Mouse (Mus musculus) liver, adult 2 months (tissue): ENCODE measurements around the gene Mrpl52. TPM values are rescaled to one million over a fixed set of nuclear protein-coding genes. Genes with fewer than 3 reads are reported as not detected.
A peak's percentile ranks its signal among the peaks of the same experiment; 100 is the strongest.

Experiments used
- DNase-seq: peaks from one replicate; pipeline ENCODE4 v3.0.0-alpha.2; 2011; ENCODE audit warnings: low read depth, low spot score; ENCODE audit errors: extremely low read depth
- H3K27ac ChIP-seq: fragments of 200-500 bp; replicated peaks from 2 replicates; pipeline ENCODE4 v1.5.1; 2012; ENCODE audit warnings: low read depth, mild to moderate bottlenecking, control low read depth, inconsistent platforms, low read length; ENCODE audit not compliant: insufficient read depth
- H3K27me3 ChIP-seq: fragments of 200-500 bp; 2 replicates; pipeline ENCODE4 v1.6.1; 2012; ENCODE audit warnings: mild to moderate bottlenecking, moderate library complexity, low read length, inconsistent platforms; ENCODE audit not compliant: control insufficient read depth, insufficient read depth
- H3K36me3 ChIP-seq: fragments of 200-500 bp; 2 replicates; pipeline ENCODE4 v1.6.1; 2012; ENCODE audit warnings: low read length, inconsistent platforms; ENCODE audit not compliant: control insufficient read depth, insufficient read depth
- H3K4me1 ChIP-seq: fragments of 200-500 bp; 2 replicates; pipeline ENCODE4 v1.6.1; 2011; ENCODE audit warnings: low read length; ENCODE audit not compliant: control insufficient read depth, insufficient read depth
- H3K4me3 ChIP-seq: fragments of 200-500 bp; 2 replicates; pipeline ENCODE4 v1.5.1; 2011; ENCODE audit warnings: low read depth, mild to moderate bottlenecking, control low read depth, low read length, moderate library complexity; ENCODE audit not compliant: insufficient read depth
- H3K79me2 ChIP-seq: fragments of 200-500 bp; 2 replicates; pipeline ENCODE4 v1.6.1; 2012; ENCODE audit warnings: inconsistent platforms, mild to moderate bottlenecking, low read length, moderate library complexity; ENCODE audit not compliant: control insufficient read depth, insufficient read depth
- H3K9ac ChIP-seq: fragments of 200-500 bp; 2 replicates; pipeline ENCODE4 v1.6.1; 2012; ENCODE audit warnings: low read depth, mild to moderate bottlenecking, control low read depth, inconsistent platforms, low read length
- CTCF ChIP-seq: fragments of 200-500 bp; IDR thresholded peaks from 2 replicates; pipeline ENCODE4 v1.5.1; 2011; ENCODE audit warnings: low read depth, low read length, control low read depth
- POLR2A ChIP-seq: fragments of 200-500 bp; IDR thresholded peaks from 2 replicates; pipeline ENCODE4 v1.6.1; 2011; ENCODE audit warnings: low read length, control low read depth; ENCODE audit not compliant: insufficient read depth; ENCODE audit errors: extremely low read depth
- WGBS: fragments of 180-500 bp; shearing (Covaris S2); methylation state at CpG from one replicate; pipeline ENCODE4 v1.1.7; 2018; 5-methylcytosine and 5-hydroxymethylcytosine counted together
- polyA plus RNA-seq: library from polyadenylated mRNA; depleted of rRNA; stranded (reverse); fragments of >200 nt; gene quantifications from 2 replicates; pipeline ENCODE4 v1.2.3, GENCODE M21; 2012
- total RNA-seq: library from RNA; depleted of rRNA; stranded (reverse); fragments of >200 nt; gene quantifications from 2 replicates; pipeline ENCODE4 v1.2.3, GENCODE M21; 2014

Mrpl52 gene
- total and polyA plus RNA-seq, 2 experiments: 77.8 to 1,262 TPM

DNA sequence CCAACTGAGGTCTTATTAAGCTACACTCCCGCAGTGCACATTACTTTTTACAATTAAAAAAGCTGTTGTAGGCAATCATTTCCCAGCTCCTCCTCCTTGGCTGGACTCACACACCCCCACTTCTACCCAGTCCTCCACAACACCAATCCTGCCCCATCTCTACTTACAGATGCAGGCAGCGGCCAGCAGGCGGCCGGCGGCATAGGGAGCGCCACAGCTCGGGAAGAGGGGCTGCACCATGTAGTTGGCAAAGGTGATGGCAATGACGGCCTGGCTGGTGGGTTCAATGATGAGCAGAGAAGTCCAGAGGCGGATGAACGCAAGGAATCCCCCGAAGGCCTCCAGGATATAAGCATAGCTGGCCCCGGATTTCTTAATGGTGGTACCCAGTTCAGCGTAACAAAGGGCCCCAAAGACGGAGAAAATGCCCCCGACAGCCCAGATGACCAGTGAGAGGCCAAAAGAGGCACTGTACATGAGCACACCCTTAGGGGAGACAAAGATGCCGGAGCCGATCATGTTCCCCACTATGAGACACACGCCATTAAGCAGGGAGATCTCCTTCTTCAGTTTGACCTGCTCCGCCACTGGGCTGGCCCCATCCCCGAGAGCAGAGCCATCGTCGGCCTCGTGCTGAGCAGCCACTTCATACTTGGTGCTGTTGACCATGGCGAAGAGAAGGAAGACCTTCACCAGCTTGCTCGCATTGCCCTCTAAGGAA, 18.2 kb upstream of the Mrpl52 start:
- Histone ChIP-seq H3K27ac (peak overlapping the region; percentile 9), H3K79me2 (no peaks in the 10 kb centered on the region), H3K9ac (peak overlapping the region; percentile 29), H3K27me3 (no peaks in the 10 kb centered on the region), H3K4me3 (peak overlapping the region; percentile 62), H3K36me3 (no peaks in the 10 kb centered on the region), H3K4me1 (peaks cover 8% of the 10 kb centered on the region; the same call in 1 of the 2 replicates)
- peak; percentile 40 for TF ChIP-seq CTCF
- no peak for TF ChIP-seq POLR2A
- DNase-seq: no peak
- 77% methylated on average over 25 of the region's 25 CpGs for WGBS

GRCm38 (mm10) chr14:54409057-54409645, 17.6 kb upstream of the Mrpl52 start:
- peaks cover 8% of the 10 kb centered on the region; the same call in 1 of the 2 replicates for H3K4me1 ChIP-seq
- H3K27ac ChIP-seq: peak overlapping the region; percentile 21
- peak overlapping the region; percentile 29 for H3K9ac ChIP-seq
- no peaks in the 10 kb centered on the region for H3K79me2 ChIP-seq
- no peaks in the 10 kb centered on the region for H3K27me3 ChIP-seq
- 79% methylated on average over 7 of the region's 7 CpGs for WGBS
- peak overlapping the region; percentile 62 for H3K4me3 ChIP-seq
- TF ChIP-seq CTCF: no peak
- TF ChIP-seq POLR2A: no peak
- H3K36me3 ChIP-seq: no peaks in the 10 kb centered on the region
- no peak for DNase-seq

- Histone ChIP-seq H3K79me2 (no peaks in the 10 kb centered on the region), H3K27ac (peak overlapping the region; percentile 21), H3K27me3 (no peaks in the 10 kb centered on the region), H3K9ac (peak overlapping the region; percentile 6; the same call in 1 of the 2 replicates), H3K36me3 (no peaks in the 10 kb centered on the region), H3K4me3 (no peak overlapping the region), H3K4me1 (peaks cover 8% of the 10 kb centered on the region; the same call in 1 of the 2 replicates)
- peak; percentile 60 for DNase-seq
- 46% methylated on average over 17 of the region's 17 CpGs for WGBS
- TF ChIP-seq POLR2A: no peak
- TF ChIP-seq CTCF: no peak
Measured at GRCm38 (mm10) chr14:54409980-54410810, 16.5 kb upstream of the Mrpl52 start.

- H3K36me3 ChIP-seq: no peaks in the 10 kb centered on the region
- H3K27ac ChIP-seq: no peak overlapping the region
- no peaks in the 10 kb centered on the region for H3K27me3 ChIP-seq
- 81% methylated on average over 9 of the region's 9 CpGs for WGBS
- TF ChIP-seq CTCF (no peak), POLR2A (no peak)
- H3K79me2 ChIP-seq: no peaks in the 10 kb centered on the region
- peaks cover 8% of the 10 kb centered on the region; the same call in 1 of the 2 replicates for H3K4me1 ChIP-seq
- DNase-seq: no peak
- no peak overlapping the region for H3K9ac ChIP-seq
- H3K4me3 ChIP-seq: no peak overlapping the region
Measured at GRCm38 (mm10) chr14:54412000-54412576, 14.6 kb upstream of the Mrpl52 start.

GRCm38 (mm10) chr14:54412629-54413170, 14.0 kb upstream of the Mrpl52 start:
- Histone ChIP-seq H3K36me3 (no peaks in the 10 kb centered on the region), H3K27ac (0 out of 2 replicates have a peak overlapping the region, but pooled peaks have one; percentile 0), H3K27me3 (no peaks in the 10 kb centered on the region), H3K79me2 (no peaks in the 10 kb centered on the region), H3K9ac (no peak overlapping the region), H3K4me3 (no peak overlapping the region), H3K4me1 (peaks cover 8% of the 10 kb centered on the region; the same call in 1 of the 2 replicates)
- peak; percentile 55 for DNase-seq
- WGBS: 65% methylated on average over 2 of the region's 2 CpGs
- TF ChIP-seq CTCF: peak; percentile 74
- no peak for TF ChIP-seq POLR2A
